Mouse (Mus musculus): ENCODE data around the gene F5. TPM values are rescaled to one million over a fixed set of nuclear protein-coding genes. Genes with fewer than 3 reads are reported as not detected.

Gene F5
- 1.1 and 1.2 TPM in 2 replicates for polyA plus RNA-seq (2012; rRNA removed)

GRCm38 (mm10) chr1:164151387-164152088 is at the start of gene F5:
Gene F5, plus strand, starts transcription at chr1:164151838.
- no peak for DNase-seq (ENCODE audit: low read depth)

GRCm38 (mm10) chr1:164109763-164110162 is 41.9 kb upstream of the F5 start:
- no peak for DNase-seq (ENCODE audit: low read depth)

GRCm38 (mm10) chr1:164110591-164111329 is 40.9 kb upstream of the F5 start:
- DNase-seq (ENCODE audit: low read depth): no peak

- no peak for DNase-seq (ENCODE audit: low read depth)
Observed at GRCm38 (mm10) chr1:164114280-164114679, 37.4 kb upstream of the F5 start.

- no peak for DNase-seq (ENCODE audit: low read depth)
Observed at GRCm38 (mm10) chr1:164114947-164115493, 36.6 kb upstream of the F5 start, which contains the start of gene Selp. Gene Selp, plus strand, starts transcription at chr1:164115264.

- DNase-seq (ENCODE audit: low read depth): no peak
Observed at GRCm38 (mm10) chr1:164115647-164116046, 36.0 kb upstream of the F5 start.

GRCm38 (mm10) chr1:164117869-164118268 is 33.8 kb upstream of the F5 start:
- no peak for DNase-seq (ENCODE audit: low read depth)

- DNase-seq (ENCODE audit: low read depth): no peak
Observed at GRCm38 (mm10) chr1:164119892-164120776, 31.5 kb upstream of the F5 start.

- no peak for DNase-seq (ENCODE audit: low read depth)
Observed at GRCm38 (mm10) chr1:164120777-164121158, 30.9 kb upstream of the F5 start.

GRCm38 (mm10) chr1:164123836-164124235 is 27.8 kb upstream of the F5 start:
- DNase-seq (ENCODE audit: low read depth): no peak

GRCm38 (mm10) chr1:164130013-164130412 is 21.6 kb upstream of the F5 start:
- DNase-seq (ENCODE audit: low read depth): no peak

GRCm38 (mm10) chr1:164132609-164133008 is 19.0 kb upstream of the F5 start:
- no peak for DNase-seq (ENCODE audit: low read depth)

GRCm38 (mm10) chr1:164134101-164134500 is 17.5 kb upstream of the F5 start:
- no peak for DNase-seq (ENCODE audit: low read depth)

- no peak for DNase-seq (ENCODE audit: low read depth)
Observed at GRCm38 (mm10) chr1:164135360-164135759, 16.3 kb upstream of the F5 start.

- DNase-seq (ENCODE audit: low read depth): no peak
Observed at GRCm38 (mm10) chr1:164135960-164136359, 15.7 kb upstream of the F5 start.

- DNase-seq (ENCODE audit: low read depth): no peak
Observed at GRCm38 (mm10) chr1:164136636-164137035, 15.0 kb upstream of the F5 start.

- DNase-seq (ENCODE audit: low read depth): no peak
Observed at GRCm38 (mm10) chr1:164138365-164139130, 13.1 kb upstream of the F5 start.

- no peak for DNase-seq (ENCODE audit: low read depth)
Observed at GRCm38 (mm10) chr1:164139464-164139863, 12.2 kb upstream of the F5 start.

GRCm38 (mm10) chr1:164149083-164149482 is 2.6 kb upstream of the F5 start:
- DNase-seq (ENCODE audit: low read depth): no peak

- DNase-seq (ENCODE audit: low read depth): no peak
Observed at GRCm38 (mm10) chr1:164152836-164153235, 1.2 kb downstream of the F5 start.

GRCm38 (mm10) chr1:164154983-164155382 is 3.3 kb downstream of the F5 start:
- no peak for DNase-seq (ENCODE audit: low read depth)
